Mouse (Mus musculus) kidney, adult 2 months (tissue): ENCODE measurements at regions not wholly inside any gene's neighbourhood (a gene's known extent, or its start where the extent isn't known, plus 50 kb on each side); places are given as distances from the start of the nearest gene placed in this dataset.

Source experiments
- CTCF ChIP-seq: fragments of 200-500 bp; conservative IDR thresholded peaks from 2 replicates; pipeline ENCODE4 v1.5.1; 2011; ENCODE audit warnings: low read depth, mild to moderate bottlenecking, control low read depth, low read length, moderate library complexity, mixed read lengths; ENCODE audit not compliant: insufficient read depth, insufficient read length
- POLR2A ChIP-seq: fragments of 200-500 bp; IDR thresholded peaks from one replicate; pipeline ENCODE4 v1.6.1; 2011; ENCODE audit warnings: low read depth, low read length, control low read depth

- TF ChIP-seq CTCF, result no peak
- TF ChIP-seq POLR2A, result no peak
These were observed 3524.4 kb upstream of the Gm7489 start for GRCm38 (mm10) chr15:50360033-50360988.
